Mouse (Mus musculus) ES-E14 (cell line): ENCODE measurements around the gene Ptprn2. TPM values are rescaled to one million over a fixed set of nuclear protein-coding genes. Genes with fewer than 3 reads are reported as not detected.

Experiments
- DNase-seq: peaks from one replicate; pipeline ENCODE4 v3.0.0-alpha.2; 2013; ENCODE audit warnings: low read depth, low spot score
- H3K27ac ChIP-seq: 2 replicates; pipeline ENCODE4 v1.5.1; 2012; ENCODE audit warnings: low read depth, mild to moderate bottlenecking, low read length, moderate library complexity, mixed read lengths; ENCODE audit not compliant: poor library complexity, insufficient read depth, severe bottlenecking
- H3K36me3 ChIP-seq: 2 replicates; pipeline ENCODE4 v1.6.1; 2012; ENCODE audit warnings: mild to moderate bottlenecking, low read length, moderate library complexity, mixed read lengths; ENCODE audit not compliant: control insufficient read depth, poor library complexity, insufficient read depth, severe bottlenecking
- H3K4me1 ChIP-seq, 2 experiments: fragments of 150-350 bp in 1 of 2; sonication (generic) in 1 of 2; 2 replicates each; pipeline ENCODE4 v1.6.1; 2012; ENCODE audit warnings: low read length in 2 of 2, mild to moderate bottlenecking in 1 of 2, mixed read lengths in 1 of 2; ENCODE audit not compliant: control insufficient read depth in 2 of 2, insufficient read depth in 2 of 2, poor library complexity in 1 of 2
- H3K4me3 ChIP-seq, 2 experiments: fragments of 150-350 bp in 1 of 2; sonication (generic) in 1 of 2; 2 replicates each; pipeline ENCODE4 v1.5.1; 2012; ENCODE audit warnings: low read length in 2 of 2, low read depth in 1 of 2, mild to moderate bottlenecking in 1 of 2, mixed read lengths in 1 of 2; ENCODE audit not compliant: insufficient read depth in 1 of 2, poor library complexity in 1 of 2, severe bottlenecking in 1 of 2
- H3K9ac ChIP-seq: 2 replicates; pipeline ENCODE4 v1.6.1; 2012; ENCODE audit warnings: low read depth, mild to moderate bottlenecking, low read length, mixed read lengths; ENCODE audit not compliant: poor library complexity, insufficient read depth, severe bottlenecking
- H3K9me3 ChIP-seq: fragments of 150-350 bp; sonication (generic); 2 replicates; pipeline ENCODE4 v1.6.1; 2012; ENCODE audit warnings: low read depth, mild to moderate bottlenecking, low read length; ENCODE audit not compliant: control insufficient read depth, insufficient read depth
- CHD2 ChIP-seq: IDR thresholded peaks from 2 replicates; pipeline ENCODE4 v1.6.1; 2014; ENCODE audit warnings: mild to moderate bottlenecking, low read depth, low read length, inconsistent platforms
- HCFC1 ChIP-seq: IDR thresholded peaks from 2 replicates; pipeline ENCODE4 v1.6.1; 2012; ENCODE audit warnings: low read length, inconsistent platforms, borderline replicate concordance; ENCODE audit not compliant: insufficient read depth
- MAFK ChIP-seq: IDR thresholded peaks from 2 replicates; pipeline ENCODE4 v1.6.1; 2014; ENCODE audit warnings: mild to moderate bottlenecking, low read depth, low read length, inconsistent platforms; ENCODE audit not compliant: insufficient read depth
- ZC3H11A ChIP-seq: IDR thresholded peaks from 2 replicates; pipeline ENCODE4 v1.6.1; 2012; ENCODE audit warnings: low read depth, mild to moderate bottlenecking, inconsistent platforms, low read length, borderline replicate concordance
- ZNF384 ChIP-seq: IDR thresholded peaks from 2 replicates; pipeline ENCODE4 v1.6.1; 2012; ENCODE audit warnings: low read depth, low read length, inconsistent platforms
- in situ Hi-C, 2 experiments: fragments of 600-800 bp; cut with MboI; formaldehyde crosslinking; loops; one replicate each; pipeline ENCODE4 v1.15.1; 2025; ENCODE audit warnings: low sequenced_read_pairs in 2 of 2, inconsistent platforms in 1 of 2; ENCODE audit not compliant: unreplicated experiment in 2 of 2
- total RNA-seq: library from RNA; depleted of rRNA; stranded (reverse); fragments of 300-350 nt; gene quantifications from 2 replicates; pipeline ENCODE4 v1.2.3, GENCODE M21; 2012

Gene Ptprn2
- total RNA-seq, 1 experiment = 0.40 TPM

DNA sequence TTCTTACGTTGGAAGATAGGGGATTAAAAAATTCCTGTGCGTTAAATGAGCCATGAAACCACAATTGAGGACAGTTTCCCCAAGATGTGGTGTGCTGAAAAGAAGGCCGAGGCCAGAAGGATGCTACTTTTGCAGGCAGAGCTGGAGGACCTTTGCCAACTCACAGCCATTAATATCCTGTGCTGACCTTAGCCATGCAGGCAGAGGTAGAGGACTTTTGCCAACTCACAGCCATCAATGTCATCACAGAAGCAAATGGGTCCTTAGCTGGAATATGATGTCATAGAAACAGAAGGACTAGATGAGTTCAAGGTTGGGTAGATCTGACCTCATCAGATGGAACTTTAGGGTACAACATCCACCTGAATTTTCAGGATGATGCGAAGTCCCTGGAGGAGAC lies 43.3 kb downstream of the Ptprn2 start:
- H3K9me3 ChIP-seq = no peaks in the 10 kb centered on the region
- H3K27ac ChIP-seq = no peak overlapping the region
- no peak overlapping the region for H3K9ac ChIP-seq
- in situ Hi-C loops = no loop called here
- no peak overlapping the region for H3K4me3 ChIP-seq
- DNase-seq = no peak
- TF ChIP-seq ZC3H11A (no peak), ZNF384 (no peak), MAFK (no peak), CHD2 (no peak), HCFC1 (no peak)
- H3K4me1 ChIP-seq = no peaks in the 10 kb centered on the region
- no peaks in the 10 kb centered on the region for H3K36me3 ChIP-seq

DNA sequence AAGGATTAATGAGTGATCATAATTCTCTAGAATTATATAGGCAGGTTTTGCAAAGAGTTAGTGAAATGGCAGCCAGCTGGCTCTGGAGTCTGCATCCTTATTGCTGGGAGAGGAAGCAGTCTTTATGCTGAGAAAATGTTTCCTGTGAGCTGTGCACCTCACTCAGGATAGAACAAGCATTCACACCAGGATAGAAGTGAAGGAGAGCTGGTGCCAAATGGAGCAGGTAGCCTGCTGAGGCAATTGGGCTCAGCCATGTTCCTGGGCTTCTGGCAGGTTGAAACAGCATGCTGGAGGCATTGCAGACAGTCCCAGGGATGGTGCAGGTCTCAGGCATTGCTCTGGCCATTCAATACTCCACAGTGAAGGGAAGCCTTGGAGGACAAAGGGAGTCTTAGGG lies 47.8 kb downstream of the Ptprn2 start:
- DNase-seq = no peak
- no peak overlapping the region for H3K9ac ChIP-seq
- no peak overlapping the region for H3K27ac ChIP-seq
- H3K9me3 ChIP-seq = no peaks in the 10 kb centered on the region
- no peaks in the 10 kb centered on the region for H3K4me1 ChIP-seq
- TF ChIP-seq MAFK = no peak
- TF ChIP-seq ZC3H11A = no peak
- TF ChIP-seq HCFC1 = no peak
- no peak for TF ChIP-seq CHD2
- TF ChIP-seq ZNF384 = no peak
- in situ Hi-C loops = no loop called here
- H3K4me3 ChIP-seq = no peak overlapping the region
- H3K36me3 ChIP-seq = no peaks in the 10 kb centered on the region

DNA sequence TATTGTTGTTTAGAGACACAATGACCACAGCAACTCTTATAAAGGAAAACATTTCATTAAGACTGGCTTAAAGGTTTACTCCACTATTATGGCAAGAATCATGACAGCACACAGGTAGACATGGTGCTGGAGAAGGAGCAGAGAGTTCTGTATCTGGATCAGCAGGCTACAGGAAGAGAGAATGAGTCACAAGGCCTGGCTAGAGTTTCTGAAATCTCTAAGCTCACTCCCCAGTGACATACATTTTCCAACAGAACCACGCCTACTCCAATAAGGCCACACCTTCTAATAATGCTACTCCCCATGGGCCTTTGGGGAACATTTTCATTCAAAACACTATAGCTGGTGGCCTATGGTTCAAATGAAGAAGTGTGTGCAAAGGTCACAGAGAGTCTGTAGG lies 53.8 kb downstream of the Ptprn2 start:
- Histone ChIP-seq H3K4me3 (no peak overlapping the region), H3K9me3 (no peaks in the 10 kb centered on the region), H3K27ac (no peak overlapping the region), H3K4me1 (no peaks in the 10 kb centered on the region), H3K9ac (no peak overlapping the region), H3K36me3 (no peaks in the 10 kb centered on the region)
- in situ Hi-C loops = no loop called here
- DNase-seq = no peak
- TF ChIP-seq HCFC1 = no peak
- no peak for TF ChIP-seq ZNF384
- no peak for TF ChIP-seq ZC3H11A
- TF ChIP-seq MAFK = no peak

DNA sequence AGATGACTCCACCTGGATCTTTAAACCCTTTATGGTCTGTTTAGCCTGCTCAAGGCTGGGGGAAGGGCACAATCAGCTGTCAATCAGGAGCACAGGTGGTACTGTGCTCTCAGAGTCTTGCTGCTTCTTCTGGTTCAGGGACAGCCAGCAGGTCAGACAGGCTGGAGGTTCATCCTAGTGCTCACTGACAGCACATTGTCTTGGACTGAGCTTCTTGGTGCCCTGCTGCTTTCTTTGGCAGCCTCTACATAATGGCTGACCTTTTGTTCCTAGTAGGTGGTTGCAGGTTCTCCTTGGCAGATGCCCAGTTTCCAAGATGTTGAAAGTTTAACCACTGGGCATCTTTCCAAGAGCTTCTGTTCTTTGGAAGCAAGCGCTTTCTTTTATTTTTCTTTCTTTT lies 55.1 kb downstream of the Ptprn2 start:
- in situ Hi-C loops = no loop called here
- TF ChIP-seq MAFK = no peak
- TF ChIP-seq HCFC1 = no peak
- TF ChIP-seq ZC3H11A = no peak
- TF ChIP-seq ZNF384 = no peak
- TF ChIP-seq CHD2 = no peak
- DNase-seq = no peak

GRCm38 (mm10) chr12:116550031-116550430 lies 64.5 kb downstream of the Ptprn2 start:
- TF ChIP-seq ZC3H11A (no peak), CHD2 (no peak), ZNF384 (no peak), MAFK (no peak), HCFC1 (no peak)

More for the DNA sequence above, 55.1 kb downstream of the Ptprn2 start:
- no peak overlapping the region for H3K9ac ChIP-seq
- H3K36me3 ChIP-seq = no peaks in the 10 kb centered on the region
- no peak overlapping the region for H3K4me3 ChIP-seq
- H3K27ac ChIP-seq = no peak overlapping the region
- H3K9me3 ChIP-seq = no peaks in the 10 kb centered on the region
- H3K4me1 ChIP-seq = no peaks in the 10 kb centered on the region

More at GRCm38 (mm10) chr12:116550031-116550430, 64.5 kb downstream of the Ptprn2 start:
- H3K9me3 ChIP-seq = no peaks in the 10 kb centered on the region
- H3K4me3 ChIP-seq = no peak overlapping the region
- H3K9ac ChIP-seq = no peak overlapping the region
- in situ Hi-C loops = no loop called here
- H3K27ac ChIP-seq = no peak overlapping the region
- no peak for DNase-seq
- H3K36me3 ChIP-seq = no peaks in the 10 kb centered on the region
- H3K4me1 ChIP-seq = no peaks in the 10 kb centered on the region
